Mouse (Mus musculus) CH12.LX (cell line): ENCODE results near the gene Etnk2. TPM values are rescaled to one million over a fixed set of nuclear protein-coding genes. Genes with fewer than 3 reads are reported as not detected.

Experiments
- DNase-seq: peaks from one replicate; pipeline ENCODE4 v3.0.0-alpha.2; 2013; ENCODE audit errors: extremely low read depth
- H3K27ac ChIP-seq: 2 replicates; pipeline ENCODE4 v1.5.1; 2012; ENCODE audit warnings: low read depth, mild to moderate bottlenecking, control low read depth, moderate library complexity; ENCODE audit not compliant: insufficient read depth
- H3K27me3 ChIP-seq: replicated peaks from 2 replicates; pipeline ENCODE3; 2012; ENCODE audit warnings: inconsistent platforms
- H3K36me3 ChIP-seq, 2 experiments: replicated peaks in 1 of 2; 2 replicates each; pipeline versions ENCODE3 to v1.6.1; 2012; ENCODE audit warnings: inconsistent platforms in 1 of 2, low read length in 1 of 2, mild to moderate bottlenecking in 1 of 2, mixed read lengths in 1 of 2, moderate library complexity in 1 of 2; ENCODE audit not compliant: control insufficient read depth in 1 of 2, insufficient read depth in 1 of 2
- H3K4me1 ChIP-seq, 2 experiments: 2 replicates each; pipeline ENCODE4 v1.6.1; 2012; ENCODE audit warnings: inconsistent platforms in 1 of 2, moderate library complexity in 1 of 2; ENCODE audit not compliant: insufficient read depth in 2 of 2, control insufficient read depth in 1 of 2
- H3K4me2 ChIP-seq: 2 replicates; pipeline ENCODE4 v1.6.1; 2012; ENCODE audit warnings: low read depth, mild to moderate bottlenecking, control low read depth; ENCODE audit not compliant: poor library complexity, insufficient read depth, severe bottlenecking
- H3K4me3 ChIP-seq, 3 experiments: fragments of 150-350 bp in 1 of 3; sonication (generic) in 1 of 3; replicated peaks in 1 of 3; 2 replicates each; pipeline versions ENCODE3 to v1.5.1; 2011 to 2012; ENCODE audit warnings: low read depth in 2 of 3, low read length in 2 of 3, mild to moderate bottlenecking in 2 of 3, moderate library complexity in 2 of 3, control low read depth in 1 of 3, improper control_type of control experiment in 1 of 3, inconsistent platforms in 1 of 3, mixed read lengths in 1 of 3; ENCODE audit not compliant: poor library complexity in 1 of 3
- H3K79me2 ChIP-seq: replicated peaks from 2 replicates; pipeline ENCODE4 v1.6.1; 2012; ENCODE audit warnings: mild to moderate bottlenecking, moderate library complexity; ENCODE audit not compliant: control insufficient read depth, poor library complexity, insufficient read depth, severe bottlenecking; ENCODE audit errors: extremely low read depth
- H3K9ac ChIP-seq: 2 replicates; pipeline ENCODE4 v1.6.1; 2012; ENCODE audit warnings: low read depth, mild to moderate bottlenecking, control low read depth, moderate library complexity; ENCODE audit not compliant: insufficient read depth
- H3K9me3 ChIP-seq: replicated peaks from 2 replicates; pipeline ENCODE3; 2012; ENCODE audit warnings: low read length, inconsistent platforms, mixed read lengths
- E2F4 ChIP-seq: IDR thresholded peaks from 2 replicates; pipeline ENCODE4 v1.6.1; 2011; ENCODE audit warnings: low read depth, low read length, improper control_type of control experiment; ENCODE audit not compliant: insufficient replicate concordance
- ELF1 ChIP-seq: IDR thresholded peaks from 2 replicates; pipeline ENCODE4 v1.6.1; 2014; ENCODE audit warnings: low read depth, mild to moderate bottlenecking, inconsistent platforms, low read length, improper control_type of control experiment
- EP300 ChIP-seq: IDR thresholded peaks from 2 replicates; pipeline ENCODE4 v1.6.1; 2011; ENCODE audit warnings: low read length, improper control_type of control experiment
- ETS1 ChIP-seq: conservative IDR thresholded peaks from 2 replicates; pipeline ENCODE4 v1.6.1; 2012; ENCODE audit warnings: low read depth, mild to moderate bottlenecking, inconsistent platforms, low read length, improper control_type of control experiment, moderate library complexity
- GABPA ChIP-seq: IDR thresholded peaks from 2 replicates; pipeline ENCODE4 v1.6.1; 2012; ENCODE audit warnings: low read depth, low read length, improper control_type of control experiment, inconsistent platforms; ENCODE audit not compliant: insufficient replicate concordance
- HCFC1 ChIP-seq: IDR thresholded peaks from 2 replicates; pipeline ENCODE4 v1.6.1; 2012; ENCODE audit warnings: low read depth, mild to moderate bottlenecking, inconsistent platforms, low read length, improper control_type of control experiment
- IRF4 ChIP-seq: IDR thresholded peaks from 2 replicates; pipeline ENCODE4 v1.6.1; 2014; ENCODE audit warnings: low read depth, mild to moderate bottlenecking, inconsistent platforms, low read length, improper control_type of control experiment
- JUN ChIP-seq: IDR thresholded peaks from 2 replicates; pipeline ENCODE4 v1.6.1; 2011; ENCODE audit warnings: low read depth, mild to moderate bottlenecking, low read length, improper control_type of control experiment, moderate library complexity; ENCODE audit not compliant: insufficient read depth
- JUND ChIP-seq: conservative IDR thresholded peaks from 2 replicates; pipeline ENCODE4 v1.6.1; 2011; ENCODE audit warnings: low read depth, low read length, improper control_type of control experiment
- KAT2A ChIP-seq: IDR thresholded peaks from 2 replicates; pipeline ENCODE4 v1.6.1; 2012; ENCODE audit warnings: low read length, improper control_type of control experiment, inconsistent platforms; ENCODE audit not compliant: insufficient replicate concordance
- MAFK ChIP-seq: IDR thresholded peaks from 2 replicates; pipeline ENCODE4 v1.6.1; 2011; ENCODE audit warnings: low read length, improper control_type of control experiment; ENCODE audit not compliant: insufficient replicate concordance
- MAX ChIP-seq: IDR thresholded peaks from 2 replicates; pipeline ENCODE4 v1.6.1; 2011; ENCODE audit warnings: low read length, improper control_type of control experiment
- MEF2A ChIP-seq: IDR thresholded peaks from 2 replicates; pipeline ENCODE4 v1.6.1; 2014; ENCODE audit warnings: low read depth, mild to moderate bottlenecking, inconsistent platforms, low read length, improper control_type of control experiment, borderline replicate concordance
- MXI1 ChIP-seq: IDR thresholded peaks from 2 replicates; pipeline ENCODE4 v1.6.1; 2011; ENCODE audit warnings: mild to moderate bottlenecking, low read depth, low read length, improper control_type of control experiment
- MYC ChIP-seq: IDR thresholded peaks from 2 replicates; pipeline ENCODE4 v1.6.1; 2011; ENCODE audit warnings: low read depth, mild to moderate bottlenecking, improper control_type of control experiment, low read length
- PAX5 ChIP-seq: IDR thresholded peaks from 2 replicates; pipeline ENCODE4 v1.6.1; 2012; ENCODE audit warnings: low read length, inconsistent platforms, mixed read lengths
- POLR2AphosphoS2 ChIP-seq: IDR thresholded peaks from 2 replicates; pipeline ENCODE4 v1.6.1; 2011; ENCODE audit warnings: low read depth, low read length, improper control_type of control experiment
- SIN3A ChIP-seq: IDR thresholded peaks from 2 replicates; pipeline ENCODE4 v1.6.1; 2012; ENCODE audit warnings: low read length, improper control_type of control experiment, inconsistent platforms
- TCF12 ChIP-seq: IDR thresholded peaks from 2 replicates; pipeline ENCODE4 v1.6.1; 2014; ENCODE audit warnings: low read depth, mild to moderate bottlenecking, inconsistent platforms, low read length, improper control_type of control experiment
- UBTF ChIP-seq: IDR thresholded peaks from 2 replicates; pipeline ENCODE4 v1.6.1; 2012; ENCODE audit warnings: low read depth, mild to moderate bottlenecking, inconsistent platforms, low read length, improper control_type of control experiment, moderate library complexity
- USF1 ChIP-seq: IDR thresholded peaks from 2 replicates; pipeline ENCODE4 v1.6.1; 2014; ENCODE audit warnings: low read depth, mild to moderate bottlenecking, inconsistent platforms, low read length, improper control_type of control experiment
- USF2 ChIP-seq: conservative IDR thresholded peaks from 2 replicates; pipeline ENCODE4 v1.6.1; 2011; ENCODE audit warnings: low read depth, low read length, improper control_type of control experiment
- ZC3H11A ChIP-seq: IDR thresholded peaks from 2 replicates; pipeline ENCODE4 v1.6.1; 2012; ENCODE audit warnings: low read depth, mild to moderate bottlenecking, inconsistent platforms, low read length, improper control_type of control experiment
- ZKSCAN1 ChIP-seq: IDR thresholded peaks from 2 replicates; pipeline ENCODE4 v1.6.1; 2012; ENCODE audit warnings: low read depth, inconsistent platforms, low read length, improper control_type of control experiment, borderline replicate concordance
- ZMIZ1 ChIP-seq: IDR thresholded peaks from 2 replicates; pipeline ENCODE4 v1.6.1; 2012; ENCODE audit warnings: low read depth, mild to moderate bottlenecking, inconsistent platforms, low read length, improper control_type of control experiment
- dilution Hi-C: fragments of 300-500 bp; cut with MboI; formaldehyde crosslinking; loops from 2 replicates; pipeline ENCODE4 v1.14.3; 2020; ENCODE audit warnings: low sequenced_read_pairs; ENCODE audit not compliant: extremely low pct_unique_long_range_greater_than_20kb, extremely low pct_ligation_motif_present
- in situ Hi-C: fragments of 300-500 bp; cut with MboI; formaldehyde crosslinking; loops from 3 replicates; pipeline ENCODE4 v1.14.3; 2019; ENCODE audit warnings: low sequenced_read_pairs, low pct_ligation_motif_present, low pct_unique_long_range_greater_than_20kb, mixed read lengths
- polyA plus RNA-seq: library from polyadenylated mRNA; unstranded; fragments of >175 nt; gene quantifications from 2 replicates; pipeline ENCODE4 v1.2.1, GENCODE M21; 2012; ENCODE audit warnings: low read depth; ENCODE audit not compliant: insufficient read length
- total RNA-seq, 2 experiments: library from RNA; depleted of rRNA; stranded (reverse); fragments of 300-350 nt in 1 of 2; fragments of >200 nt in 1 of 2; gene quantifications; 2 replicates each; pipeline ENCODE4 v1.2.3; 2012 to 2014

Etnk2 gene
- total and polyA plus RNA-seq, 3 experiments, result 0.30 TPM; not detected in 2

- dilution Hi-C loops, result no loop called here
- Histone ChIP-seq H3K36me3 (peaks cover 0 to 2% of the 10 kb centered on the region in 2 experiments), H3K79me2 (no peaks in the 10 kb centered on the region), H3K27me3 (peaks cover 20% of the 10 kb centered on the region), H3K4me3 (no peak overlapping the region), H3K4me2 (no peak overlapping the region), H3K9ac (no peak overlapping the region), H3K4me1 (peaks cover 6 to 12% of the 10 kb centered on the region in 2 experiments; a peak in 3 of 4 replicates), H3K9me3 (peaks cover 6% of the 10 kb centered on the region), H3K27ac (no peak overlapping the region)
- in situ Hi-C loops, result loop anchor here (5.0 kb wide), 1 partner anchor 220 kb away; no protein-coding TSS in a partner anchor
- no peak for DNase-seq
- TF ChIP-seq USF2, result no peak
- TF ChIP-seq JUND, result no peak
- TF ChIP-seq HCFC1, result no peak
- no peak for TF ChIP-seq PAX5
- TF ChIP-seq MYC, result no peak
- no peak for TF ChIP-seq JUN
- TF ChIP-seq EP300, result no peak
- no peak for TF ChIP-seq USF1
- no peak for TF ChIP-seq ZKSCAN1
- no peak for TF ChIP-seq ZC3H11A
- TF ChIP-seq ELF1, result no peak
- no peak for TF ChIP-seq ETS1
- no peak for TF ChIP-seq GABPA
Observed at GRCm38 (mm10) chr1:133387539-133388268, 24.3 kb downstream of the Etnk2 start.

GRCm38 (mm10) chr1:133394702-133395101, 31.3 kb downstream of the Etnk2 start:
- no peak for DNase-seq
- Histone ChIP-seq H3K4me2 (no peak overlapping the region), H3K4me1 (no peaks in the 10 kb centered on the region), H3K9ac (no peak overlapping the region), H3K9me3 (peaks cover 6% of the 10 kb centered on the region), H3K79me2 (no peaks in the 10 kb centered on the region), H3K4me3 (no peak overlapping the region), H3K36me3 (no peaks in the 10 kb centered on the region), H3K27me3 (peaks cover 78% of the 10 kb centered on the region), H3K27ac (no peak overlapping the region)
- dilution Hi-C loops (no loop called here), in situ Hi-C loops (no loop called here)
- TF ChIP-seq TCF12, result no peak
- TF ChIP-seq MAFK, result no peak
- TF ChIP-seq EP300, result no peak
- no peak for TF ChIP-seq SIN3A
- TF ChIP-seq ELF1, result no peak
- no peak for TF ChIP-seq IRF4
- TF ChIP-seq ZMIZ1, result no peak
- TF ChIP-seq PAX5, result no peak
- TF ChIP-seq MAX, result no peak
- TF ChIP-seq MXI1, result no peak
- no peak for TF ChIP-seq POLR2AphosphoS2
- TF ChIP-seq HCFC1, result no peak
- TF ChIP-seq ZC3H11A, result no peak
- TF ChIP-seq UBTF, result no peak
- no peak for TF ChIP-seq MEF2A
- TF ChIP-seq KAT2A, result no peak
- TF ChIP-seq GABPA, result no peak
- TF ChIP-seq E2F4, result no peak
